Mouse (Mus musculus) large intestine, adult 2 months (tissue): Measurements from ENCODE around the gene Olfr1357. TPM values are rescaled to one million over a fixed set of nuclear protein-coding genes. Genes with fewer than 3 reads are reported as not detected.
"Not testable (repeated sequence)": the region's sequence is repeated elsewhere in the genome, so short reads cannot be mapped to it uniquely, and the experiment has no call there.

ENCODE experiments used
- DNase-seq: peaks from one replicate; pipeline ENCODE4 v3.0.0-alpha.2; 2012; ENCODE audit warnings: low read depth, low spot score
- WGBS: fragments of 180-500 bp; shearing (Covaris S2); methylation state at CpG from one replicate; pipeline ENCODE4 v1.1.7; 2018; 5-methylcytosine and 5-hydroxymethylcytosine counted together
- polyA plus RNA-seq: library from polyadenylated mRNA; depleted of rRNA; stranded (reverse); fragments of >200 nt; gene quantifications from 2 replicates; pipeline ENCODE4 v1.2.3, GENCODE M21; 2012; rRNA removed

Gene Olfr1357
- polyA plus RNA-seq: not detected in 2 replicates

DNA sequence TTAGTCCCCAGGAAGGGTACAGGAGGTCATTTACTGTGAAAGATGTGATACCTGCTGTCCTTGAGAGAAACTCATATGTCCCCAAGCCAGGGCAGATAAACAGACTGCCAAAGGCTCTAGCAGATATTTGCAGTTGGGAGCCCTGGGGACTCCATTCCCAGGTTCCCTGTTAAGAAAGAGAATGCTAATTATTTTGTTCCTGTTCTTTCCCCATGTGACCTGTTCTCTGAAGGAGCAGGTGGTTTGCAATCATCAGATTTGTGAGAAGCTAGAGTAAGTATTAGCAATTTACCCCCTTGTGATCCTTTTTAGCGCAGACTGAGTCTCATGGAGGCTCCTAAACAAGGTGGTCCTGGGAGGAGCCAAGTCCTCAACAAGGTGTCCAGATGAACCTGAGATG, at the start of gene Olfr1357:
Gene Olfr1357, minus strand, starts transcription at position 101 of the 400 bp plus-strand sequence.
- no peak for DNase-seq
- WGBS: 78% methylated on average over 1 of the region's 1 CpGs

DNA sequence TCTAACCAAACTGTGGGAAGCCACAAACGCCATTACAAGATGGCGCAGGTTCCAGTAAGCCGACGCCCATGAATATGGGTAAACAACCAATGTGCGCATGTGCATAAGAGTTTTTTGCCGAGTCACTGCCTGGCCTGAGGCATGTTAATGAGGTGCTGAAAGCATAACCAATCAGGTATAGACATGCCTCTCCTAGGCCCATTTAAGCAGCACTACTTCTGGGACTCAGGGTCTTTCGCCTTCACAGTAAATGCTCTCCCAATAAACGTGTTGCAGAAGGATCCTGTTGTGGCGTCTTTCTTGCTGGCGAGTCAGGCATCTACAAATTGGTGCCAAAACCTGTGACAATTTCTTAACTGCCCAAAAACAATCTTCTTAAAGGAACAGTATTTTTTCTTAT, 48.8 kb upstream of the Olfr1357 start:
- DNase-seq: not testable (repeated sequence)
- 90% methylated on average over 10 of the region's 10 CpGs for WGBS

- 43% methylated on average over 1 of the region's 1 CpGs for WGBS
- no peak for DNase-seq
Measured at GRCm38 (mm10) chr10:78664546-78664945, 46.7 kb upstream of the Olfr1357 start.

- DNase-seq: no peak
- WGBS: 52% methylated on average over 1 of the region's 1 CpGs
Measured at GRCm38 (mm10) chr10:78661198-78661597, 43.3 kb upstream of the Olfr1357 start.

DNA sequence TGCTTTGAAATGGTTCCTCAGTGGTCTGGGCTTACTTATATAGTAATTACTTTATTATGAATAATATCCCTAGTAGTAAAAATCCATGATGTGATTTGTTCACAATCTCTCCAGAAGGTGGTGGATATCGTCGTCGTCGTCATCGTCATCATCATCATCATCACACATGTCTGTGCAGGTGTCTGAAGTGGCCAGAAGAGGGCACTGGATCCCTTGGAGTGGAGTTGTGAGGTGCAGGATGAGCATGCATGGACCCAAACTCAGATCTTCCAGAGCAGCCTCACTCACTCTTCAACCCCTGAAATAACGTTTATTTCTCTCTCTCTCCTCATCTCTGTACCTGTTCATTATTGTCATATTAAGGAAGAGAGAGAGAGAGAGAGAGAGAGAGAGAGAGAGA, 14.4 kb upstream of the Olfr1357 start:
- DNase-seq: no peak
- 5% methylated on average over 6 of the region's 6 CpGs for WGBS

- 67% methylated on average over 4 of the region's 4 CpGs for WGBS
Measured at GRCm38 (mm10) chr10:78630194-78630593, 12.3 kb upstream of the Olfr1357 start.

GRCm38 (mm10) chr10:78623143-78623542, 5.3 kb upstream of the Olfr1357 start:
- DNase-seq: not testable (repeated sequence)
- WGBS: 70% methylated on average over 3 of the region's 3 CpGs

More at GRCm38 (mm10) chr10:78630194-78630593, 12.3 kb upstream of the Olfr1357 start:
- no peak for DNase-seq

- 64% methylated on average over 3 of the region's 3 CpGs for WGBS
- DNase-seq: no peak
Measured at GRCm38 (mm10) chr10:78607602-78608001, 10.3 kb downstream of the Olfr1357 start.

GRCm38 (mm10) chr10:78605080-78605479, 12.8 kb downstream of the Olfr1357 start:
- DNase-seq: no peak
- WGBS: 29% methylated on average over 3 of the region's 3 CpGs

GRCm38 (mm10) chr10:78599865-78600264, 18.0 kb downstream of the Olfr1357 start:
- no peak for DNase-seq
- 83% methylated on average over 5 of the region's 5 CpGs for WGBS

DNA sequence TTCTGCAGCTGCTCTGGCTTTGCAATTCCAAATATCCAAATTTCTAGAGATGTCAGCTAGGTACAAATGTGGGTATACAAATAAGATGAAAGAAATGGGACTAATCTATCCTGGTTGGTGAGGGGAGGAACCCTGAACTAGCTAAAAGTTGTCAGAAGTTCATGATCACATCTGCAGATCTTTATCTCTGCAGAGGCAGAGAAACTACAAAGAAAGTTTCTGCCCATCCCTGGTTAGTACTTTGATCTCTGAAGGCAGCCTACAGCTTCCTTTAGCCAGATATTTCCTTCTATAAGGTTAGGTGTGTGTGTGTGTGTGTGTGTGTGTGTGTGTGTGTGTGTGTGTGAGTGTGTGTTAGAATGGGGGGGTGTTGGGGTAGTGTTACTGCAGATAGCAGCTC, 23.3 kb downstream of the Olfr1357 start:
- no peak for DNase-seq

- DNase-seq: no peak
- 41% methylated on average over 6 of the region's 6 CpGs for WGBS
Measured at GRCm38 (mm10) chr10:78594157-78594556, 23.7 kb downstream of the Olfr1357 start.

GRCm38 (mm10) chr10:78593736-78594135, 24.1 kb downstream of the Olfr1357 start:
- peak; percentile 31 for DNase-seq
- 37% methylated on average over 5 of the region's 5 CpGs for WGBS

DNA sequence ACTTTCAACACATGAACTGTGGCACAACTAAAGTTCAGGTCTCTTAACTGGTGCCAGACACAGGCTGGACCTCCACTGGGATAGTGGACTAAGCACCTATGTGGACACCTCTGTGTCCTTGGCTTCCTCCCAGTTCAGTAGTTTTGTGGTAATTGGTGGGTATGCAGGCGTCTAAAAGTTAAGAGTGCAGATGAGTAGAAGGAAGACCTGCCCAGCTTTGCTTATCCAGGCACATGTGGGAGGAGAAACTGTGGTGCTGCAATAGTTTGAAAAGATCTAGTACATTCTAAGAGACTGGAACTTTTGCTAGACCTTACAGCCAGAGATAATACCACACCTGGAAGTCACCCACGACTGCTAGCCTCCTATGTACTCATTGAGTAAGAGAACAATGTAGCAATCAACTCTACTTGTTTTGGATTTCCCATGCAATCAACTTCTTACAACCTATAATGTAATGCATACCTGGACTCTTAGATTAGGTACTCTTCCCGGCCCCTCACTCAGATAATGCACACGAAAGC, 25.0 kb downstream of the Olfr1357 start:
- WGBS: 80% methylated on average over 4 of the region's 4 CpGs
- no peak for DNase-seq

GRCm38 (mm10) chr10:78591406-78592328, 26.2 kb downstream of the Olfr1357 start, which contains the start of gene Syde1:
Gene Syde1 (minus strand): TSS chr10:78591964.
- DNase-seq: no peak
- 6% methylated on average over 54 of the region's 54 CpGs for WGBS

DNA sequence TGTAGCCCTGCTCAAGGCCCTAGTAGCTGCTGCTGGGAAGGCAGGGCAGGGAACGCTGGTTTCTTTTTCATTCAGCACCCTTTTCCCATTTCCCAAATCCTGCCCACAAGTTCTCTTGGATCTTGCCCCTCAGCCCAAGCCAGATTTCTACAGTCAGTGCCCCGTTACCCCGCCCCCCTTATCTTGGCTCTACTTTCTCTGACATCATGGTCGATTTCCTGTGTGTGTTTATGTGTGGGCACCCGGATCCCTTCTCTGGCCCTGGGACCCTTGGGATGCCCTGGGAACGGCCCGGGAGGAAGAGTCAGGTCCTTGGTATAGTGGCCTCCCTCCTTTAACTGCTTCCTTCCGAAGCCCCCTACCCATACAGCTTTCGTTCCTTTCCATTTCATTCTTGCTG, 27.1 kb downstream of the Olfr1357 start:
- 28% methylated on average over 9 of the region's 9 CpGs for WGBS
- DNase-seq: no peak

GRCm38 (mm10) chr10:78589901-78590300, 28.0 kb downstream of the Olfr1357 start:
- WGBS: 89% methylated on average over 8 of the region's 8 CpGs
- no peak for DNase-seq

DNA sequence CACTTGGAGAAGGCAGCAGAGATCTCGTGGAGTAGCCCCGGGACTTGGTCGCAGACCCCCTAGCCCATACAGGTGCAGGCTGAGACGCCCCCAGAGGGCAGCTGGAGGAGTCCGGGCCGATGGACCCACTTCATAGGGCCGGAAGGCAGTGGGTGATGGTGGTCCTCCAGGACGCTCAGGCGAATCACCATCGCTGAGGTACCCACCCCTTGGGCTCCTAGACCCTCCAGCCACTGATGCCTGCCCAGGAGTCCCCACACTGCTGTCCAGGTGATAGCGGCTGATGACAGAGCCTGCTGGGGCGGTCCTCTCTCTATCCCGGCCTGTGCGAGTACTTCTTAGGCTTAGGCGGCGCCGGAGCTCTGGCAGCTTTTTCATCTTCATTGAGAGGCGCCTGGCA, 28.6 kb downstream of the Olfr1357 start:
- WGBS: 95% methylated on average over 18 of the region's 18 CpGs
- no peak for DNase-seq

DNA sequence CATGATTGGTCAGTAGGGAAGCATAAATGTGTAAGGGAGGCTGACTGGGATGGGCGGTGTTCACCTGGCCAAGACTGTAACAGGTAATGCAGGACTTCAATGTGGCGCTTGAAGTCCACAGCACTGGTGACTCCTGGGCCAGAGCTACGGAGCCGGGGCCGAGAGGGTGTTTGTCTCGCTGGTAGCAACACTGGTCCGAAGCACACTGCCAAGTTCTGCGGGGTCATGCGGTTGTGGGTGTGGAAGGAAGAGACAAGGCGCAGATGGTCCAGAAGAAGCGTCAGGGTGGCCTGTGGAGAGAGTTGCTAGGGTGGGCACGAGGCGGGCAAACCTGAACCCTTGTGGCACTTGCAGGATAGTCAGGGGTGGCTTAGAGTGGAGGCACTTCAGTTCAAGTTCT, 31.8 kb downstream of the Olfr1357 start:
- DNase-seq: no peak
- 92% methylated on average over 13 of the region's 13 CpGs for WGBS

DNA sequence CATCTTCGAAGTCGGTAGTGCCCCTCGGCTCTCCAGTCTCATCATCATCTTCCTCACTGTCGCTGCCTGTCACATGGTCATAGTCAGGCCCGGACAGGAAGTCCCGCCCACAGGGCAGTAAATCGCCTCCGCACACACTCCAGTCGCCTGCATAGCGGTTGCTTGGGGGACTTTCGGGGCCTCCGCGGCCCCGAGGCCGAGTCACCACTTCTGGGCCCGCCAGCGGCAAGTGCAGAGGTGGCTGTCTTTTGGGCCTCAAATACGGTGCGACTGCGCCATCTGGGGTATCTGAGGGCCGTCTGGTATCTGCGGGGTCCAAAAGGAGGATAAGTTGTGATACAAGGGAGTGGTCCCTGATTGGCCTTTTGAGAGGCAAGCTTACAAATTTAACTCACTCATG, 32.3 kb downstream of the Olfr1357 start:
- DNase-seq: no peak
- WGBS: 89% methylated on average over 22 of the region's 22 CpGs

DNA sequence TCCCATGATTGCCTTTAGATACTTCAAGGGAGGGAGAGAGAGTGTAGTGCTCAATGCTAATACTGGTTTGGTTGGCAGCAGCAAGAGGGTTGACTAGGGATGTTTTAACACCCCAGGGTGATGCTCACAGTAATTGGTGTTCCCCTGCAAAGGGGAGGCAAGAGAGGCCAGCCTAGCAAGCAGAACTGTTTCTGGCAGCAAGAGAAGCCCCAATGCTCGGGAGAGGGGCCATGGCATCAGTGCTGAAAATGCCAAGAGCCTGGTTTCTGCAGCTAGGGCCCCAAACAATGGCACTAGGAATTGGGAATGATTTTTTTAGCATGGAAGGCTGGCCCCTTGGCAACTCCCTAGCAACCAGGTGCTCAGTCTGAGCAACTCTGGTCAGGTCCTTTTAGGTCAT, 32.9 kb downstream of the Olfr1357 start:
- DNase-seq: no peak
- 77% methylated on average over 1 of the region's 1 CpGs for WGBS
